Mouse (Mus musculus) central nervous system, embryonic 18 days (tissue): Measurements from ENCODE around the gene Rgs13. TPM values are rescaled to one million over a fixed set of nuclear protein-coding genes. Genes with fewer than 3 reads are reported as not detected.

ENCODE experiments used
- polyA plus RNA-seq: library from polyadenylated mRNA; depleted of rRNA; stranded (reverse); fragments of >200 nt; gene quantifications from 2 replicates; pipeline ENCODE4 v1.2.3, GENCODE M21; 2012; rRNA removed

The Rgs13 gene
- 0.53 and 0.56 TPM in 2 replicates for polyA plus RNA-seq

GRCm38 (mm10) chr1:144177166-144177565 lies at the start of gene Rgs13:
TSS of gene Rgs13 (minus strand) at chr1:144177372.

Other genes starting within 250 kb of the Rgs13 start
- gene Rgs2, start 173.2 kb downstream of the Rgs13 start, polyA plus RNA-seq = 45.6 and 47.5 TPM in 2 replicates
- gene Rgs1, start 71.9 kb upstream of the Rgs13 start, polyA plus RNA-seq = 0.28 TPM in 1 of 2 replicates, not detected in the other